Mouse (Mus musculus): Measurements from ENCODE around the gene Kcnj2.

DNA sequence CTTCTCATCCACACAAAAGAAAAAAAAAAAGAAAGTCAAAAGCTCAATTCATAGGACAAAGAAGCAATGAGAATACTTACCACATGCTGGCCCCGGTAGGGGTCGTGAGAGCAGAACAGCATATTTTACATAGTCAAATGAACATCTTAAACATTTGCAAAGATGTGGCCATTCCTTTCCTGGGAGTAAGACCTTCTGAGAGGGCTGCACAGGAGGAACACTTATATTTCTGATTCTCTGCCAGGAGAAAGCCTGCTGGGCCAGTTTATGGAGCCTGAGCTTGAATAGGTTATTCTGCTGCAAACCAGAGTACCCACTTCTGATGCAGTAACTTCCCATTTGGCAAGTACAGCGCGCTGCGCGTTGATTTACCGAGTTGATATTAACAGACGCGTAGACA, 55.5 kb downstream of the Kcnj2 start:
- TF ChIP-seq CTCF (conservative IDR thresholded peaks at IDR 0.05; ENCODE audit: insufficient read depth, insufficient read length, low read depth, low read length) (no peak), POLR2A (IDR thresholded peaks at IDR 0.05; ENCODE audit: low read depth, low read length) (no peak)

Data from kidney, adult 2 months (tissue).